Mouse (Mus musculus): ENCODE measurements around the gene Des.

The Des gene

DNA sequence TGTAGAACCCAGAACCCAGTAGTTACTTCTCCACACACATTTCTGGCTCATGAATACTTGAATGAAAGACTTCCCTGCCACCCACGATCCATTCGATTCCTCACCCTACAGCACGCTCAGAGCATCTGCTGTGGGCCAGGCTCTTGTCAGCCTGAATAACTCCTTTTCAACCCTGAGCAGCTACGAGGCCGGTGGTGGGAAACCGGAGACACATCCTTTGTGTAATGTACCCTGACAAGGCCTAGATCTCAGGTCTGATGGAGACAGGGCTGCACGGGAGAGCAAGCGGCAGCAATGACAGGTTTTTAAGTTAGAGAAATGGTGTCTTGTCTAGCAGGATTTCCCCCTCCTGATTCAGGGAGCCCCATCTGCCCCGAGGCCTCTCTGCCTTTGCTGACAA is 20.8 kb upstream of the Des start:
- no peak for TF ChIP-seq GATA4 (IDR thresholded peaks at IDR 0.05; ENCODE audit: insufficient replicate concordance, low read length)

DNA sequence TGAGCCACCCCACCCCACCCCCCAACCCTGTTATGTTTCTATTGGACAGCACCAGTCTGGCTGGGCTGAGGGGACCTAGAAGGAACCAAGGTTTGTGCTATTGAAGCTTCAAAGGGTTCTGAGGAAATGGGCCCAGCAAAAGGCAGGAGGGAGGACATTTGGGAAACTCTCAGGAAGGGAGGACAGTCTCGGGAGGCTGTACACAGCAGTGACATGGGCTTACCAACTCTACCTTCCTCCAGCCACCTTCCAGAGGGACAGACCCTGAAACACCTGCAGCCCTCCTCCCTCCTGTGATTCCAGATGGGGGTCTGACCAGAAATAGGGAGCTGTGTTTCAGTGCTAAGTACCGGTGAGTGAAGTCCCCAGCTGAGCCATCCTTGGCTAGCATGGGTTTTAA is 19.6 kb upstream of the Des start:
- TF ChIP-seq GATA4 (IDR thresholded peaks at IDR 0.05; ENCODE audit: insufficient replicate concordance, low read length), result no peak

DNA sequence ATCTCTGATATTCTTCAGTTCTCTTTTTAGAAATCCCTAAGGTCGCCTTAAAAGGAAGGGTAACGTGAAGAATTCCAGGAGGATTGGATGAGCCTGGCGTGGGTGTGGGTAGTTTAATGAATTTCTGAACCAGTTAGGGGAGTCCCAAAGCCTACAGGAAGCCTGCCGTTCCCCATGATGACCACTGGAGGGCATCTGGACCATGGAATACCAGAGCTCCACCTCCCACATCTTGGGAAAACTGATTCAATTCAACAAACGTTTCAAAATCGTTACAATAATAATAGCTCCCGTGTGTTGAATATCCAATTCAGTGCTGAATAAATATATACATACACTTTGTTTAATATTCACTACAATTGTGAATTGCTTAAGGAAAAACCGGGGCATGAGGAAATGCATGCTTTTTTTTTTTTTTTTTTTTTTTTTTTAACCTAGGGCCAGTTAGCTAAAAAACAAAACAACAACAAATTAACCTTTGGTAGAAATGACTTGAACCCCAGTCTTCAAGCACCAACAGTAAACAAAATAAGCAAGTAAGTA is 17.2 kb upstream of the Des start:
- no peak for TF ChIP-seq GATA4 (IDR thresholded peaks at IDR 0.05; ENCODE audit: insufficient replicate concordance, low read length)

DNA sequence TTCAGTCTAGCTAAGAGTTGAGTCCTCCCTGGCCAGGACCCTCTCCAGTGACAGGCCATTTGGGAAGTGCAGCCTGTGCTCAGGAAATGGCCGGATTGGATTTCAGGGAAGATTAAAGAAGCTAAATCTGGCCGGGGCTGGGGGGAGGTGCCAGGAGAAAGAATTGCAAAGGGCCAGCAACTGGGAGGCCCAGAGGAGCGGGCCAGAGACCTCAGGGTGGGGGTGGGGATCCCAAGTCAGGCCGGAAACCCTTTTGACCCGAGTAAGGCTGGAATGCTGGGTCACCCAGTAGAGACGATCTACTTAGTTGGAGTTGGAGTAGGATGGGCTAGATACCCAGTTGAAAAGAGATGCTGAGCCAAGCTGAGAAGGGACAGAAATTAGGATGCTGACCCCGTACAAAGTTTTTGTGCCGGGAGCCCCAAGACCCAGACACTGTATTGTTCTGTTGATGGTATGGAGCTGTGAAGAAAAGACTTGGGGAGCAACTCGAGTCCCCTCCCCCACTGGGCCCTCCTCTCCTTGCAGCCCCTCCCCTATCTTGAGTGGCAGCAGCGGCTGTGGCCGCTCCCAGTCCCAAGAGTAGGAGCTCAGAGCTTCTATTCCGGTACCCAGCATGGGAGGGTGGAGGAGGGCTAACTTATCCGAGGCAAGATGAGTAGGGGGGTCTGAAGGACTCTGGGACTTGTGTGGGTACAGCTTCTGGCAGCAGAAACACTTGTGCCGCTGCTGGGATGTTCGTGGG is 15.7 kb upstream of the Des start:
- no peak for TF ChIP-seq GATA4 (IDR thresholded peaks at IDR 0.05; ENCODE audit: insufficient replicate concordance, low read length)

DNA sequence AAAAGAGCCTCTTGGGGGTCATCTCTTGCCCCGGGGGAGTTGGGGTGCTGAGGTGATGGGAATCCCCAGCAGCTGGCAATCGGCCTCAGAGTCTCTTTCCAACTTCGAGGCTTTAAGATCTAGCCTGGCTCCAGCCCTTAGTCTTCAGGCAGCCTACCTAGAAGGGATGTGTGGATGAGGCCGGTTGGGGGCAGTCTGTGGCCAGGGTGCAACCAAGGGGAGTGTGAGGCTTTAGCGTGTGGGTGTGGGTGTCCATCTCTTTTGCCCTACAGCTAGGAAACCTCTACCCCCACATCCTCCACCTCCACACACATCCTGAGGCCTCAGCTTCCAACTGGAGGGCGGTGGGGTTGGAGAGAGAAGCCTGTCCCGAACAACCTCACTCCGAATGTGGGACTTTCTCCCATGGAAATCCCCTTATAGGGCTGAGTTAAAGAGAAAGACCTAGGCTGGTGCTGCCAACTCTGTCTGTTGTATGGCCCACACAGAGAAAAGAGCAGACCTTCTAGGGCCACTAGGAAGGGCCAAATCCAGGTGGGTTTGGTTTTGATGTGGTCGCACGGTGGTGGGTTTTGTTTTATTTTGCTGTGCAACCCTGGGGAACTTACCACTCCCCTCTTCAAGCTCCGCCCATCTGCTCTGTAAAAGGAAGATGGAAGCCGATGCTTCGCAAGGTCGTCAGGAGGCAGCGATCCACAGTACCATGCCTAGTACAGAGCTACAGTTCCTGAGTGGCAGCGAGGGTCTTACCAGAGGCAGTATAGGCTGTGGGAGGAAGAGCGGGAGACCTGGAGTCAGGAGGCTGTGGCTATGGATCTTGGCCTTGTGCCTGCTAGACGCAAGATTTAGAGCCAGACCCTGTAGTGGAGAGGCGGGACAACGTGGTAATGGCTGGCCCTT is 14.8 kb upstream of the Des start:
- no peak for TF ChIP-seq GATA4 (IDR thresholded peaks at IDR 0.05; ENCODE audit: insufficient replicate concordance, low read length)

DNA sequence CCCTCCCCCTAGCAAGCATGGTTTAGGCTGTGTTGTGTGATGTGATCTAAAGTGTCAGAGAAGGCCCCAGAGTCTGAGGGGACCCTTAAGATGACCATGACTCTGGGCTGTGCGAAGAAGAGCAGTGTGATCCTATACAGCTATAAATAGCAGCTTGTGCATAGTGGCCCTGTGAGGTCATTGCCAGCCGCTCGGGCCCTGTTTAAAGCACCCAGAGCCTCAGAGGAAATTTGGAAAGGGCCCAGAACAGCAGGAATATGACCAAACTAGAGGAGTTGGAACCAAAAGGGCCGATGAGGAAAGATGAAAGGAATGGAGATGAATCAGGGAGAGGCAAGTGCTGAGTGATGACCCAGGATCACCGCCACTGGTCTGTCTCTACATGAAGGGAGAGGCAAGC is 12.8 kb upstream of the Des start:
- no peak for TF ChIP-seq GATA4 (IDR thresholded peaks at IDR 0.05; ENCODE audit: insufficient replicate concordance, low read length)

DNA sequence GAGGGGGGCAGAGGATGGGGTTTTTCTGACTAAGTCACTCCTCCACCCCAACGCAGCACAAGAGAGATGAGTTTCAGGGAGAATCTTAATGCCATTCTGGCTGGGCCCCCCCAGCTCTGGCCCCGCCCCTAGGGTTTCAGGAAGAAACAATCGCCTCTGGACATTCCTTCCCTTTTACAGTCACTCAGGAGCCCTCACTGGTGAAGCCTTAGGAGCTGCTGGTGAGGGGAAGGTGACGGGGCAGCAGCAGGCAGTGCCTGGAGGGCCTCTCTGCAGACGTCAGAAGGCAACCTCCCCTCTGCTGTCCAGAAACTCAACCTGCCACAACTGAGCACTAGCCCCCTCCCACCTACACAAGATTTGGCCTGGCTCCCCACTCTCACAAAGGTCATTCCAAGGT is 10.9 kb upstream of the Des start:
- TF ChIP-seq GATA4 (IDR thresholded peaks at IDR 0.05; ENCODE audit: insufficient replicate concordance, low read length), result no peak

DNA sequence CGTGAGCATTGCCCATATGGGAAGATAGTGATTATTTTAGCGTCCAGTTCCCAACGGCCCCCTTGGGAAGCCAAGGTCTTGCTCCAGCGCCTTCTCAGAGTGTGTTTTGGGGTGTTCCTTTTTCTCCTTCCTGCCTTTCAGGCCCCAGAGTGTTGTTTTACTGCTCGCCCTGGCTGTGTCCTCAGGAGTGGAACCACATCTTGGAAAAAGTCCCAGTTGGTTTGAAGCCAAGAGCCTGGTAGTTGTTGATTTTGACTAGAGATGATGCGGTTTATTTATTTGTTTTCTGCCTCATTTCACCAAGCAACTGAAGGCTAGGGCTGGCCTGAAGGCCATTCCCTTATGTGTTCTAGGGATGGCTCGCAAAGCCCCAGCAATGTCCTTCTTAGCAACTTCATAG is 2.9 kb upstream of the Des start:
- no peak for TF ChIP-seq GATA4 (IDR thresholded peaks at IDR 0.05; ENCODE audit: insufficient replicate concordance, low read length)

DNA sequence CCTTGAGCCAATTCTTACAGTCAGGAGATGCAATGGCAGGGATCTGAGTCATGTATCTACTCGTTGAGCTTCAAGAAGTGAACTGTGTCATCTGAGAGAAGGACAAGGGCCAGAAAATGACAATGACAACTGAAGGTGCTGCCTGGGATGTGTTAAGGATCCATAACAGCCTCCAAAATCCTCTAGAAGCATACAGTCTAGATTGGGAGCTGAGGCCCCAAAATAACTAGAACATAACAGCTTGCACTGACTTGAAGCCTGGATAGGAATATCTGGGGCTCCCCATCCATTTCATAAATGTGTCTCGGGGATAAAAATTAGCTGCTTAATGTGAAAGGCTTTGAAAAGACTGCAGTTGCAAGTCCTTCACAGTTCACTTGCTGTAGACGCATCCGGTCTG is 2.1 kb upstream of the Des start:
- TF ChIP-seq GATA4 (IDR thresholded peaks at IDR 0.05; ENCODE audit: insufficient replicate concordance, low read length), result no peak

DNA sequence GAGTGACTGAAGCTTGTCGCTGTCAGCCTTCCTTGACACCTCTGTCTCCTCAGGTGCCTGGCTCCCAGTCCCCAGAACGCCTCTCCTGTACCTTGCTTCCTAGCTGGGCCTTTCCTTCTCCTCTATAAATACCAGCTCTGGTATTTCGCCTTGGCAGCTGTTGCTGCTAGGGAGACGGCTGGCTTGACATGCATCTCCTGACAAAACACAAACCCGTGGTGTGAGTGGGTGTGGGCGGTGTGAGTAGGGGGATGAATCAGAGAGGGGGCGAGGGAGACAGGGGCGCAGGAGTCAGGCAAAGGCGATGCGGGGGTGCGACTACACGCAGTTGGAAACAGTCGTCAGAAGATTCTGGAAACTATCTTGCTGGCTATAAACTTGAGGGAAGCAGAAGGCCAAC is 783 bp upstream of the Des start:
- no peak for TF ChIP-seq GATA4 (IDR thresholded peaks at IDR 0.05; ENCODE audit: insufficient replicate concordance, low read length)

DNA sequence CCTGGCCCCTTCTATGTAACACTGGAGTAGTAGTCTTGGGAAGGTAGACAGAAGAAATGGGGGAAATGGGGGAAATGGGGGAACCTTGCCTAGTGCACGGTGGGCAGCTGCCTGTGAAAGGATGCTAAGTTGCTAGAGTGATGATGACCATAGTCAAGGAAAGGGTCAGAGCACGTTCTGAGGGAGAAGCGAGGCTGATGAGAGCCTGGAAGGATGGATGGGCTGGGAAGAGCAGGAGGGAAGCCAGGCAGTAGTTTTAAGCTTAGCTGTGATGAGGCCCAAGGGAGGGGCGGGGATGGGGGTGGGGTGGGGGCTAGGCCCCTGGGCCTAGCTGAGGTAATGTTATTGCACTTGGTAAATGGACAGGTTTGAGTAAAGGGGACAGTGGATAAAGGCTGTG is 994 bp downstream of the Des start:
- TF ChIP-seq GATA4 (IDR thresholded peaks at IDR 0.05; ENCODE audit: insufficient replicate concordance, low read length), result no peak

DNA sequence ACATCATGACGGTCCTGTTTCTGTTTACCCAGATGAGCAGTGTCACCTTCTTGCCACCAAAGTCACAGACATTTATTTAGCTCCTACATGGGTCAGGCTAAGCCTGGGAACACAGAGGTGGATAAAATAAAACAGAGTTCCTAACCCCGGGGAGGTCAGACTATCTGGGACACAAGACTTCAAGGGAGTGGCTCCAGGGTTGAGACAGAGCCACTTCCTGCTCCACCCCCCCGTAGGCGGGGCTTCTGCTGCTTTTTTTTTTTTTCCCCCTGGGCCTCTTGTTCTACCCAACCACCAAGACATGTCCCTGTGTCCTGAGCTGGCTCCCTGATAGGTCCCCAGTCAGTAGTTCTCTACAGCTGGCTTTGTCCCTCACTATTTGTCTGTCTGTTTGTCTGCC is 1.6 kb downstream of the Des start:
- TF ChIP-seq GATA4 (IDR thresholded peaks at IDR 0.05; ENCODE audit: insufficient replicate concordance, low read length), result no peak

DNA sequence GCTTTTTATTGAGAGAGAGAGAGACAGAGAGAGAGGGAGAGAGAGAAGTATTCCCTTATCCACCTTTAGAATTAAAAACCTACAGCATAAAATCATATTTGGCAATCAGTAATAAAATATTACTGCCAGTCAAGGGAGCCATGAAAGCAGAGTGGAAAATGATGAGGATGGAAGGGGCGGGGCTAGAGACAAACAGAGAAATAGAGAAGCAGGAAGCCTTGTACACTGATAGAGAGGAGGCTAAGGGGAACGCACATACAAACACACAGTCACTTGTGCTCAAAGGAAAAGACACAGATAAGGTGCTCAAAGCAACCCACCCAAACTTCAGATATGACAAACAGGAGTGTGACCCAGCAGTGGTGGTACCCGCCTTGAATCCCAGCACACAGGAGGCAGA is 3.7 kb downstream of the Des start:
- no peak for TF ChIP-seq GATA4 (IDR thresholded peaks at IDR 0.05; ENCODE audit: insufficient replicate concordance, low read length)

DNA sequence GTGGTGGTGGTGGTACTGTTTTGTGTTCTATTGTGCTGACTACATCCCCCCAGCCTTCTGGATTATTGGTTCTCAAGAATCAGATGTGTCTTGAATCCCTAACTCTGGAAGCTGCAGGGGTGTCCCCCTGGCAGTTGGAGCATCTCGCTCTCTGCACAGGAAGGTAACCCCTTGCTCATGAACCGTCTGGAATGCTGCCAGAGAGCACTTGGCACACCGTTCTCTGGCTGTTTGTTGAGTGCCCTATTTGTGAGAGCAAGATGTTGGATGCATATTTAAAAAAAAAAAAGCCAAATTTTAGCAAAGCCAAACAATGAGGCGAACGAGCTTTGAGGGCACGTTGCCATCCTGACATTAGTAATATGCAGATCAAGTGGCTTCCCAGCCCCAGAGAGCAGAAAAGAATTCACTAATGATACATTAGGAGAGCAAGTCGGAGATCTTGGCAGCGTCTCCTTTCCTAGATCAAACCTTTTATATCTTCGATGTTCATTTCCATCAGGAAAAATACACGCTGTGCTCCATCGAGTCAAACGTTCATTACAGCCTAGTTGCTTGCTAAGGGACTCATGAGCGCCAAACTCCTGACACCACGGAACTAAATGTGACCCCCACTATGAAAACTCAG is 5.5 kb downstream of the Des start:
- TF ChIP-seq GATA4 (IDR thresholded peaks at IDR 0.05; ENCODE audit: insufficient replicate concordance, low read length), result no peak

DNA sequence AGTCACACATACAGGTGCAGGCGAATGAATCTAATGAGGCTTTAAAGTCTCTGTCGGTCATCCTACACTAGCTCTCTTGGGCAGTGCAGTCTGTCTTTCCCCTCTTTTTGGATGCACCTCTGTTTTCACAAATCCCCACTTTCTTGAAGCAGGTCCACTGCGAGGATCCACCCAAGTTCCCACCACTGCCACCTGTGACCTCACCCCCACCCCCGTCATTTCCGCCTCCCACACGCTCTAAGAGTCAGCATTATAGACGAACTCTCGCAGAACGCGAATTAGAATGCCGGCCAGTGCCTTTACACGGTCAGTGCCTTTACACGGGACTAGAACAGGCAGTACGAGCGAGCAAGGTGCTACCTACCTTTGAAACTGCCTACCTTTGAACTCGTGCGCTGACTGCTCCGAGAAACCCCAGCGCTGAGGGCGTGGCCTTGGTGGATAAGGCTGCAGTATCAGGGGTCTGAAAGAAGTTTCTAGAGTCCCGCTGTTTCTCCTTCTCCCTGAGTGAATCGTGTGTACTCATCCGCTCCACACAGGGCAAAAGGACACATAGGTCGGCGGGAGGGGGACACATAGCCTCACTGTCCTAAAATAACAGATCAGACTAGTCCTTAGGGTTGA is 9.3 kb downstream of the Des start:
- TF ChIP-seq GATA4 (IDR thresholded peaks at IDR 0.05; ENCODE audit: insufficient replicate concordance, low read length), result no peak
